Mouse (Mus musculus) olfactory bulb, adult 2 months (tissue): ENCODE measurements at regions not wholly inside any gene's neighbourhood (a gene's known extent, or its start where the extent isn't known, plus 50 kb on each side); places are given as distances from the start of the nearest gene placed in this dataset.

Experiments
- CTCF ChIP-seq: fragments of 200-500 bp; IDR thresholded peaks from 2 replicates; pipeline ENCODE4 v1.5.1; 2012; ENCODE audit warnings: low read depth, mild to moderate bottlenecking, low read length, moderate library complexity; ENCODE audit not compliant: insufficient read depth
- POLR2A ChIP-seq: fragments of 200-500 bp; IDR thresholded peaks from 2 replicates; pipeline ENCODE4 v1.6.1; 2012; ENCODE audit warnings: mild to moderate bottlenecking, low read depth, low read length, moderate library complexity; ENCODE audit not compliant: insufficient read depth

- TF ChIP-seq POLR2A (no peak), CTCF (no peak)
Observed at GRCm38 (mm10) chr2:78548683-78549467, 319.0 kb upstream of the Ube2e3 start.
